Mouse (Mus musculus): ENCODE data around the gene Psme1. TPM values are rescaled to one million over a fixed set of nuclear protein-coding genes. Genes with fewer than 3 reads are reported as not detected.

Gene Psme1
- polyA plus RNA-seq, 1 experiment from 2014 or later: 217 TPM

- Histone ChIP-seq H3K4me2 (no peak overlapping the region), H3K9ac (no peak overlapping the region), H3K4me3 (no peak overlapping the region), H3K27me3 (replicated peaks) (no peaks in the 10 kb centered on the region), H3K36me3 (replicated peaks) (peaks cover 32% of the 10 kb centered on the region), H3K27ac (no peak overlapping the region), H3K9me3 (no peaks in the 10 kb centered on the region), H3K4me1 (peaks cover 8% of the 10 kb centered on the region)
- ATAC-seq (replicated peaks): no peak
- 98% methylated on average over 6 of the region's 6 CpGs for whole genome bisulfite sequencing
Observed at GRCm38 (mm10) chr14:55608339-55608738, 30.4 kb downstream of the Psme1 start.

DNA sequence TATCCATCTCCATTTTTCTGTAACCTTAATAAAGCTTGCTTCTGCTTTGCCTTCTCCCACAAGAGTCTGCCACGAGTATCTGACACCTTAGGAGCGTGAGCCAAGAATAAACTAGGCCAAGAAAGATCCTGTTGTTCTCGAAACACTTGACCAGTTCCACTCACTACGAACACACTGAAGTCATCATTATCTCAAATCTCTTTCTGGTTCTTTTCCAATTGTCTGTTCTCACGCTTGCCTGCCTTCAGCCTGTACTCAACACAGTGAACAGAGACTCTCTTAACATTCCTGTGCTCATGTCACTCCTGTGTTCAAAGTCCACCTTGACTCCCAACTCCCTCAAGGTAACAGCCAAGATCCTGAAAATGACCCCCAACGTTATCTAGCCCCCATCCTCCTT lies 35.4 kb downstream of the Psme1 start:
- Histone ChIP-seq H3K4me3 (no peak overlapping the region), H3K36me3 (replicated peaks) (peaks cover 13% of the 10 kb centered on the region), H3K4me2 (no peak overlapping the region), H3K4me1 (no peaks in the 10 kb centered on the region), H3K27ac (no peak overlapping the region), H3K27me3 (replicated peaks) (no peaks in the 10 kb centered on the region), H3K9ac (no peak overlapping the region), H3K9me3 (no peaks in the 10 kb centered on the region)
- 63% methylated on average over 6 of the region's 6 CpGs for WGBS
- ATAC-seq (replicated peaks): no peak

GRCm38 (mm10) chr14:55614565-55615178 lies 36.7 kb downstream of the Psme1 start:
- Histone ChIP-seq H3K27ac (no peak overlapping the region), H3K4me3 (no peak overlapping the region), H3K27me3 (replicated peaks) (no peaks in the 10 kb centered on the region), H3K4me2 (no peak overlapping the region), H3K9me3 (no peaks in the 10 kb centered on the region), H3K36me3 (replicated peaks) (peaks cover 3% of the 10 kb centered on the region; the same call in 1 of the 2 replicates), H3K9ac (no peak overlapping the region), H3K4me1 (no peaks in the 10 kb centered on the region)
- 81% methylated on average over 7 of the region's 7 CpGs for WGBS
- ATAC-seq (replicated peaks): no peak

DNA sequence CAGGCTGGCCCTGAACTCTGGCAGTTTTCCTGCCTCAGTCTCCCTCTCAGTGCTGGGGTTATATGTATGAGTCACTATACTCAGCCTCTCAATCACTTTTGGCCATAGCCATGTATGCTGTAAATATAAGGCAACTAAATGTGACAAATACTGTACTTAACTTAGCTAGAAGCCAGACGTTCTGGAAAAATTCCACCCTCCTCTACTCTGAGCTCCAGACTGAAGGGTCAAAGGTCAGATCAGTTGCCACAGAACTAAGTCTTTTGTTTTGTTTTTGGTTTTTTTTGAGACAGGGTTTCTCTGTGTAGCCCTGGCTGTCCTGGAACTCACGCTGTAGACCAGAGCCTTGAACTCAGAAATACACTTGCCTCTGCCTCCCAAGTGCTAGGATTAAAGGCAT lies 38.0 kb downstream of the Psme1 start:
- Histone ChIP-seq H3K9me3 (no peaks in the 10 kb centered on the region), H3K27ac (no peak overlapping the region), H3K36me3 (replicated peaks) (no peaks in the 10 kb centered on the region), H3K9ac (no peak overlapping the region), H3K4me3 (no peak overlapping the region), H3K4me2 (no peak overlapping the region), H3K4me1 (no peaks in the 10 kb centered on the region), H3K27me3 (replicated peaks) (no peaks in the 10 kb centered on the region)
- 60% methylated on average over 2 of the region's 2 CpGs for WGBS
- ATAC-seq (replicated peaks): no peak

- Histone ChIP-seq H3K9me3 (no peaks in the 10 kb centered on the region), H3K4me1 (no peaks in the 10 kb centered on the region), H3K27me3 (replicated peaks) (no peaks in the 10 kb centered on the region), H3K4me2 (no peak overlapping the region), H3K36me3 (replicated peaks) (no peaks in the 10 kb centered on the region), H3K4me3 (no peak overlapping the region), H3K27ac (no peak overlapping the region), H3K9ac (no peak overlapping the region)
- 94% methylated on average over 2 of the region's 2 CpGs for WGBS
- no peak for ATAC-seq (replicated peaks)
Observed at GRCm38 (mm10) chr14:55616844-55617243, 38.9 kb downstream of the Psme1 start.

- WGBS: 21% methylated on average over 21 of the region's 21 CpGs
- H3K27ac ChIP-seq: no peak within 1 kb of the TSS
Observed at GRCm38 (mm10) chr14:55617822-55618221, 39.9 kb downstream of the Psme1 start, which contains the start of gene Rec8. TSS of gene Rec8 (plus strand) at chr14:55618037.

GRCm38 (mm10) chr14:55618486-55619195 lies 40.7 kb downstream of the Psme1 start:
- WGBS: 58% methylated on average over 22 of the region's 22 CpGs
- Histone ChIP-seq H3K4me1 (no peaks in the 10 kb centered on the region), H3K9ac (no peak overlapping the region), H3K4me2 (peak overlapping the region; percentile 31), H3K9me3 (no peaks in the 10 kb centered on the region), H3K36me3 (replicated peaks) (no peaks in the 10 kb centered on the region), H3K27ac (no peak overlapping the region), H3K27me3 (replicated peaks) (no peaks in the 10 kb centered on the region), H3K4me3 (peak overlapping the region; percentile 24)
- no peak for ATAC-seq (replicated peaks)

More at GRCm38 (mm10) chr14:55617822-55618221, 39.9 kb downstream of the Psme1 start, which contains the start of gene Rec8:
- Histone ChIP-seq H3K4me1 (no peaks in the 10 kb centered on the region), H3K36me3 (replicated peaks) (no peaks in the 10 kb centered on the region), H3K4me3 (peak within 1 kb of the TSS; percentile 24), H3K9me3 (no peaks in the 10 kb centered on the region), H3K27me3 (replicated peaks) (no peaks in the 10 kb centered on the region), H3K4me2 (peak within 1 kb of the TSS; percentile 31), H3K9ac (no peak within 1 kb of the TSS)
- peak; percentile 77 for ATAC-seq (replicated peaks)

DNA sequence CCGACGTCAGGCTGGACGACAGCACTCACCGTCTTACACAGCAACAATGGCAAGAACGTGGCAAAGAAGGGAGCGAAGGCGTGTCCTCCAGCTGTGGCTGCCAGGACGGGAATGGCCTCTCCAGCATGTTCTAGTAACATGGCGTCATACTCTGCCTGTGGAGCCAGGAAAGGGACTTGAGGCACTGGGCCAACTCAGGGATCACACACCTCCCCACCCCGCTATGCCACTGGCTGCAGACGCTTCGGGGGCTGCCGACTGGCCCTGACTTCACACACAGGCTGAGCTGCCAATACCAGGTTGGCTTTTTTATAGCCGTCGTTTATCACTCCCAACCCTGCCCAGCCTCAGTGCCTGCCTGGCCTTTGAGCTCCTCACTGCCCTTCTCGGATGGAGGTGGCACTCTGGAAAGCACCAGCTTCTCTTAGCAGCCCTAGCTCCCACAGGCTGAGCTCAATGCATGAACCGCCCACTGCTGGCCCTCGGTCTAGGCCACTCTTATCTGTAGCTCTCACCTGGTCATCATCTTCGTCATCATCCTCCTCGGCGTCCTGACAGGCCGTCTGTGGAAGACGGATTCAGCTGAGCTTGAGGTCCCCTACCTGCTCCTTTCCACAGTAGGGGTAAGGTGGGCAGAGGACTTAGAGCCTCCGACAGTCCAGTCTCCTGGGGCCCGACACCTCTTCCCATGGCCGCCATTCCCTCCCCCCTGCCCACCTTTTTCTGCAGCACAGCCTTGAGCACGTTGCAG lies 50.3 kb downstream of the Psme1 start:
- no peaks in the 10 kb centered on the region for H3K4me1 ChIP-seq
- no peak overlapping the region for H3K4me2 ChIP-seq
- 95% methylated on average over 27 of the region's 27 CpGs for WGBS
- no peak for ATAC-seq (replicated peaks)
- no peaks in the 10 kb centered on the region for H3K9me3 ChIP-seq
- no peaks in the 10 kb centered on the region for H3K27me3 ChIP-seq (replicated peaks)
- no peak overlapping the region for H3K27ac ChIP-seq
- peaks cover 78% of the 10 kb centered on the region for H3K36me3 ChIP-seq (replicated peaks)
- no peak overlapping the region for H3K4me3 ChIP-seq
- no peak overlapping the region for H3K9ac ChIP-seq

GRCm38 (mm10) chr14:55629312-55629711 lies 51.4 kb downstream of the Psme1 start:
- H3K9me3 ChIP-seq: no peaks in the 10 kb centered on the region
- no peak overlapping the region for H3K4me3 ChIP-seq
- H3K27me3 ChIP-seq (replicated peaks): no peaks in the 10 kb centered on the region
- peaks cover 83% of the 10 kb centered on the region for H3K36me3 ChIP-seq (replicated peaks)
- peaks cover 5% of the 10 kb centered on the region; the same call in 1 of the 2 replicates for H3K4me1 ChIP-seq
- no peak overlapping the region for H3K27ac ChIP-seq
- H3K4me2 ChIP-seq: no peak overlapping the region
- no peak overlapping the region for H3K9ac ChIP-seq
- WGBS: 62% methylated on average over 5 of the region's 5 CpGs
- ATAC-seq (replicated peaks): no peak

Other genes starting within 250 kb of the Psme1 start
- 20.8 and 21.6 TPM in 2 replicates for gene Dhrs4, start 99.4 kb upstream of the Psme1 start, polyA plus RNA-seq (2015; fragmentation: Nextera tagmentation; extraction: Ambion mirVana)
- 32.4 and 36.1 TPM in 2 replicates for gene Carmil3, start 87.5 kb upstream of the Psme1 start, polyA plus RNA-seq (2015; fragmentation: Nextera tagmentation; extraction: Ambion mirVana)
- 1.9 and 2.1 TPM in 2 replicates for gene Cpne6, start 67.7 kb upstream of the Psme1 start, polyA plus RNA-seq (2015; fragmentation: Nextera tagmentation; extraction: Ambion mirVana)
- 0.15 and 0.17 TPM in 2 replicates for gene Nrl, start 53.1 kb upstream of the Psme1 start, polyA plus RNA-seq (2015; fragmentation: Nextera tagmentation; extraction: Ambion mirVana)
- gene Pck2, start 37.9 kb upstream of the Psme1 start, polyA plus RNA-seq (2015; fragmentation: Nextera tagmentation; extraction: Ambion mirVana): 25.4 and 28.0 TPM in 2 replicates
- 129 and 135 TPM in 2 replicates for gene Dcaf11, start 18.1 kb upstream of the Psme1 start, polyA plus RNA-seq (2015; fragmentation: Nextera tagmentation; extraction: Ambion mirVana)
- 1.4 TPM in 1 of 2 replicates, not detected in the other for gene A730061H03Rik, start 17.7 kb upstream of the Psme1 start, polyA plus RNA-seq (2015; fragmentation: Nextera tagmentation; extraction: Ambion mirVana)
- 0.23 TPM in 1 of 2 replicates, not detected in the other for gene Fitm1, start 2.5 kb upstream of the Psme1 start, polyA plus RNA-seq (2015; fragmentation: Nextera tagmentation; extraction: Ambion mirVana)
- 29.3 and 32.9 TPM in 2 replicates for gene Emc9, start 7.2 kb downstream of the Psme1 start, polyA plus RNA-seq (2015; fragmentation: Nextera tagmentation; extraction: Ambion mirVana)
- gene Psme2, start 13.0 kb downstream of the Psme1 start, polyA plus RNA-seq (2015; fragmentation: Nextera tagmentation; extraction: Ambion mirVana): 150 and 184 TPM in 2 replicates
- 23.0 and 24.2 TPM in 2 replicates for gene Rnf31, start 13.6 kb downstream of the Psme1 start, polyA plus RNA-seq (2015; fragmentation: Nextera tagmentation; extraction: Ambion mirVana)
- gene Irf9, start 25.4 kb downstream of the Psme1 start, polyA plus RNA-seq (2015; fragmentation: Nextera tagmentation; extraction: Ambion mirVana): 10.0 and 13.5 TPM in 2 replicates
- 6.5 and 6.6 TPM in 2 replicates for gene Rec8, start 39.9 kb downstream of the Psme1 start, polyA plus RNA-seq (2015; fragmentation: Nextera tagmentation; extraction: Ambion mirVana)
- gene Ipo4, start 57.8 kb downstream of the Psme1 start, polyA plus RNA-seq (2015; fragmentation: Nextera tagmentation; extraction: Ambion mirVana): 116 and 121 TPM in 2 replicates
- gene Gm49378, start 59.8 kb downstream of the Psme1 start, polyA plus RNA-seq (2015; fragmentation: Nextera tagmentation; extraction: Ambion mirVana): 0.79 and 1.1 TPM in 2 replicates
- 63.0 and 65.0 TPM in 2 replicates for gene Tm9sf1, start 65.7 kb downstream of the Psme1 start, polyA plus RNA-seq (2015; fragmentation: Nextera tagmentation; extraction: Ambion mirVana)
- 0.41 and 0.43 TPM in 2 replicates for gene Tssk4, start 72.1 kb downstream of the Psme1 start, polyA plus RNA-seq (2015; fragmentation: Nextera tagmentation; extraction: Ambion mirVana)
- gene Mdp1, start 82.4 kb downstream of the Psme1 start, polyA plus RNA-seq (2015; fragmentation: Nextera tagmentation; extraction: Ambion mirVana): 77.1 and 79.5 TPM in 2 replicates
- gene Gmpr2, start 93.8 kb downstream of the Psme1 start, polyA plus RNA-seq (2015; fragmentation: Nextera tagmentation; extraction: Ambion mirVana): 42.8 and 43.1 TPM in 2 replicates
- 531 and 550 TPM in 2 replicates for gene Nedd8, start 94.0 kb downstream of the Psme1 start, polyA plus RNA-seq (2015; fragmentation: Nextera tagmentation; extraction: Ambion mirVana)
- 25.6 TPM in 2 replicates for gene Tinf2, start 103.7 kb downstream of the Psme1 start, polyA plus RNA-seq (2015; fragmentation: Nextera tagmentation; extraction: Ambion mirVana)
- 0.20 and 0.27 TPM in 2 replicates for gene Tgm1, start 135.8 kb downstream of the Psme1 start, polyA plus RNA-seq (2015; fragmentation: Nextera tagmentation; extraction: Ambion mirVana)
- 56.7 and 61.4 TPM in 2 replicates for gene Rabggta, start 144.1 kb downstream of the Psme1 start, polyA plus RNA-seq (2015; fragmentation: Nextera tagmentation; extraction: Ambion mirVana)
- gene Dhrs1, start 167.6 kb downstream of the Psme1 start, polyA plus RNA-seq (2015; fragmentation: Nextera tagmentation; extraction: Ambion mirVana): 61.6 and 68.7 TPM in 2 replicates
- gene Nop9, start 167.6 kb downstream of the Psme1 start, polyA plus RNA-seq (2015; fragmentation: Nextera tagmentation; extraction: Ambion mirVana): 28.7 and 31.8 TPM in 2 replicates
- gene Cideb, start 180.3 kb downstream of the Psme1 start, polyA plus RNA-seq (2015; fragmentation: Nextera tagmentation; extraction: Ambion mirVana): 0.25 and 0.66 TPM in 2 replicates
- 0.67 and 0.70 TPM in 2 replicates for gene Ltb4r2, start 183.3 kb downstream of the Psme1 start, polyA plus RNA-seq (2015; fragmentation: Nextera tagmentation; extraction: Ambion mirVana)
- gene Ltb4r1, start 187.8 kb downstream of the Psme1 start, polyA plus RNA-seq (2015; fragmentation: Nextera tagmentation; extraction: Ambion mirVana): 0.41 and 0.59 TPM in 2 replicates
- 5.7 and 6.2 TPM in 2 replicates for gene Adcy4, start 206.0 kb downstream of the Psme1 start, polyA plus RNA-seq (2015; fragmentation: Nextera tagmentation; extraction: Ambion mirVana)
- gene Ripk3, start 210.7 kb downstream of the Psme1 start, polyA plus RNA-seq (2015; fragmentation: Nextera tagmentation; extraction: Ambion mirVana): 2.3 and 2.7 TPM in 2 replicates
- gene Nfatc4, start 245.0 kb downstream of the Psme1 start, polyA plus RNA-seq (2015; fragmentation: Nextera tagmentation; extraction: Ambion mirVana): 8.4 and 10.8 TPM in 2 replicates